Mouse (Mus musculus): ENCODE data around the gene Dnajc15. TPM values are rescaled to one million over a fixed set of nuclear protein-coding genes. Genes with fewer than 3 reads are reported as not detected.

Gene Dnajc15
- polyA plus RNA-seq (2015; fragmentation: Nextera tagmentation; extraction: Ambion mirVana), result 99.9 and 108 TPM in 2 replicates

DNA sequence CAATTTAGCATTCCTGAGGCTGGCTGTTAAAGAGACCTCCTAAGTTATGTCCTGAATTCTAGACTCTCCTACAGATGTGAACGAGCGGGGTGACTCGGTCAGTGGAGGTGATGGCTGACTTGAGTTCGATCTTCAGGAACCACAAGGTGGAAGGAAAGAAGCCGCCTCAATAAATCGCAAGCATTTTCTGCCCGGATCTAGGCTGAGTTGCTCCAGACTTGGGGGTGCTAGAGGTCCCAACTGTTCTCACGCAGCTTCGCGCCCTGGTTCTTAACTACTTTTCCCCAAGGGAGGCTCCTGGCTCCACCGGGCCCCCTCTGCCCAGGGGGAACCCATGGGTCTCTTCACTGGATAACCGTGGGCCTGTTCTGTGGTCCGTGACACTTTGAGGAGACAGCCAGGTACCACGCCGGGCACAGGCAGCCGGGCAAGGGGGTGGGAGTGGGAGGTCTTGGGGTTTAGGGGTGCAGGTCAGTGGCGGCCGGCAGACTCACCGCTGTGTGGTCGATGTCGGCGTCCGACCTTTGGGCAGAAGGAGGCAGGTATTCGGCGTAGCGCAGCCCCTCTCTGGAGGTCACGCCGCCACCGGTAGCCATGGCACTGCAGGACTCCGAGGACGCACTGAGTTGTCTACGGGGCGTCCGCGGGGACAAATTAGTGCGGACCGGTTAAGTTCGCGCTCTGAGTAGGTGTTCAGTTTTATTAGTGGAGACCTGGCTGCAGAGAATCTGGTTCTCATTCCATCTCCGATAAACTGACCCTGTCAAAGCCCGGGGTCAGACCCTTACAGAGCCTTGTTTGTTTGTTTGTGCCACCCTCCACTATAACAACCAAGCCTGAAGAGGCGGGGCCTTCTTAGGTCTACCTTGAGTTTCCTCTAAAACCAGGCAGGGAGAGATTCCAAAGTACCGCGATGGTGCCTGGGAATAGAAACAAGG is at the start of gene Dnajc15:
TSS of gene Dnajc15 (minus strand) at position 822 of the 938 bp plus-strand sequence.
- no peaks in the 10 kb centered on the region for H3K27me3 ChIP-seq
- peak within 1 kb of the TSS; percentile 78 for H3K4me2 ChIP-seq (replicated peaks)
- WGBS, result 1% methylated on average over 44 of the region's 44 CpGs
- no peak within 1 kb of the TSS for H3K27ac ChIP-seq
- no peaks in the 10 kb centered on the region for H3K9me3 ChIP-seq
- H3K36me3 ChIP-seq, result no peaks in the 10 kb centered on the region; the same call in 1 of the 2 replicates
- peak within 1 kb of the TSS; percentile 86 for H3K9ac ChIP-seq
- ATAC-seq (ENCODE audit: low FRiP score, low read depth), result peak; percentile 86
- H3K4me3 ChIP-seq, result peak within 1 kb of the TSS; percentile 86
- peaks cover 3% of the 10 kb centered on the region; the same call in 1 of the 2 replicates for H3K4me1 ChIP-seq

DNA sequence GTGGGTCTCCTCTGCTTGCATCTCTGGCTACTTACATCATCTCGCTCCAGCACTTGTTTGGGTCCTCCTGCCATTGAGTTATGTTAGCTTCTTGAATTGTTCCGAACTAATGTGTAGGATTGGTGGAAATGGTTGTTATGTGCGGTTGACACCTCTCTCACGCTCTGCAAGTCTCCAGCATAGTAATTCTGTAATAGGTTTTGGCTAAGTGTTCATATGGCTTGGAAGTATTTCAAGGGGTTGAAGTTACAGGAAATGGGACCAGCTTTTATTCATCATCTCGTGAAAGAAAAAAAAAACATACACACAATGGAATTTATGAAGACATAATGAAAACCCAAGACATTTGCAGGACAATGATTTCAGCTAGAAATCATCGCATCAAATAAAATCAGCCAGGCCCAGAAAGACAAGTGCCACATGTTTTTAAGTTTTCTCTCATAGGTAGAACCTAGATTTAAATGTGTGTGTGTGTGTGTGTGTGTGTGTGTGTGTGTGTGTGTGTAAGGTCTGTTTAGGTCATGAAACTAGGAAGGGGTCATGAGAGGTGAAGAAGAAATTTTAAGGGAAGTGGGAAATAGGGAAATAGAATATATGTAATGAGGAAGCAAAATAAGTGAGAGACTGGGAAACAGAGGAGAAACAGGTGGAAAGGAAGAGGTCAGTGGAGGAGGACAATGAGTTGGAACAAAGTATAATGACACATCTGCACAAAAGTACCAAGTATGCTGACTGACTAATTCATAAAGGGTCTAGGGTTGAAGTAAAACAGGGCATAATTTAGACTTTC is 48.3 kb upstream of the Dnajc15 start:
- 58% methylated on average over 6 of the region's 6 CpGs for WGBS
- no peak overlapping the region for H3K27ac ChIP-seq

DNA sequence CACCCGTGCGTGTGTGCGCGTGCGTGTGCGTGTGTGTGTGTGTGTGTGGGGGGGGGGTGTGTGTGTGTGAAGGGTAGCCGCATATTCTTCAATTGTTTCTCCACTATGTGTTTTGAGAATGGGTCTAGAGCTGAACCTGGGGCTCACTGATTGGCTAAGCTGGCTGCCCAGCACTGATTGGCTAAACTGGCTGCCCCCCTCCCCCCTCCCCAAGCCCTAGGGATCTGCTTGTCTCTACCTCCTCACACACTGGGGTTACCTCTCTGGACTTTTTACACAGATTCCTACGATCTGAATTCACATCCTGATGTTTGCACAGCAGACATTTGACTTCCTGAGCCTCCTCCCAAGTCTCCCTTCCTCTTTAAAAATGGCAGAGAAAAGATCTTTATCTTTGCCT is 46.7 kb upstream of the Dnajc15 start:
- Histone ChIP-seq H3K9ac (no peak overlapping the region), H3K9me3 (no peaks in the 10 kb centered on the region), H3K4me2 (replicated peaks) (no peak overlapping the region), H3K27me3 (no peaks in the 10 kb centered on the region), H3K4me1 (peaks cover 11% of the 10 kb centered on the region; the same call in 1 of the 2 replicates), H3K4me3 (no peak overlapping the region), H3K27ac (no peak overlapping the region), H3K36me3 (no peaks in the 10 kb centered on the region)
- 85% methylated on average over 8 of the region's 8 CpGs for WGBS
- no peak for ATAC-seq (ENCODE audit: low FRiP score, low read depth)

More for the DNA sequence above, 48.3 kb upstream of the Dnajc15 start:
- Histone ChIP-seq H3K4me3 (no peak overlapping the region), H3K27me3 (no peaks in the 10 kb centered on the region), H3K4me2 (replicated peaks) (no peak overlapping the region), H3K9ac (no peak overlapping the region), H3K4me1 (peaks cover 11% of the 10 kb centered on the region; the same call in 1 of the 2 replicates), H3K36me3 (no peaks in the 10 kb centered on the region), H3K9me3 (no peaks in the 10 kb centered on the region)
- ATAC-seq (ENCODE audit: low FRiP score, low read depth), result no peak

DNA sequence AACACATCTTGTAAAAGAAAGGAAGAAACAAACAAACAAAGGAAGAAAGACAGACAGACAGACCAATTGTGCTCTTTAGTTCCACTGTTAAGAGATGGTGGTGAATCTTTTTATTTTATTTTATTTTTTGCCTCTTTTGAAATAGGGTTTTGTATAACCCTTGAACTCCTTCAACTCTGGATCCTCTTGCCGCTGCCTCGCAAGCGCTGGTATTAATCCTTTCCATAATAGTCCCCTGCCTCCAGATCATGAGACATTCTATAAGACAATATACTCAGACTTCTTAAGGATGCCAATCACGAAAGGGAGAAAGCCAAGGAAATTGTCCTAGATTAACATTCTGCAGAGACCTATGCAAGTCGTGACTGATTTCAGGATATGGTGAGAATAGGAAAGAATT is 40.9 kb upstream of the Dnajc15 start:
- no peak for ATAC-seq (ENCODE audit: low FRiP score, low read depth)
- Histone ChIP-seq H3K4me3 (no peak overlapping the region), H3K27me3 (no peaks in the 10 kb centered on the region), H3K4me2 (replicated peaks) (no peak overlapping the region), H3K9me3 (no peaks in the 10 kb centered on the region), H3K36me3 (no peaks in the 10 kb centered on the region), H3K4me1 (no peaks in the 10 kb centered on the region), H3K27ac (no peak overlapping the region), H3K9ac (no peak overlapping the region)
- WGBS, result 90% methylated on average over 5 of the region's 5 CpGs

DNA sequence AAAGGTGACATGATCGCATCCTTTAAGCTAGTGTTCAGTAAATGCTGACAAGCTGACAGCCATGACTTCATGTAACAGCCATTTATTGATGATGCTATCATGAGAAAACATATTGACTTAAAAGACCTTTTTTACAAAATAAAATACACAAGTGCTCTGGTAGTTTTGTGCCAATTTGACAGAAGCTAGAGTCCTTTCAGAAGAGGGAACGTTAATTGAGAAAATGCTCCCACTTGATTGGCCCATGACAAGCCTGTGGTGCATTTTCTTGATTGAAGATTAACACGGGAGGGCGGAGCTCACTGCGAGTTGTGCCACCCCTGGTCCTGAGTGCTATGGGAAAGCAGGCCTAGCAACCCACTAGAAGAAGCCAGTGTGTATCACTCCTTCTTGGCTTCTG is 31.7 kb upstream of the Dnajc15 start:
- Histone ChIP-seq H3K4me3 (no peak overlapping the region), H3K9me3 (no peaks in the 10 kb centered on the region), H3K36me3 (no peaks in the 10 kb centered on the region), H3K27me3 (no peaks in the 10 kb centered on the region), H3K4me1 (peaks cover 8% of the 10 kb centered on the region; the same call in 1 of the 2 replicates), H3K4me2 (replicated peaks) (no peak overlapping the region), H3K27ac (no peak overlapping the region), H3K9ac (no peak overlapping the region)
- no peak for ATAC-seq (ENCODE audit: low FRiP score, low read depth)
- WGBS, result 85% methylated on average over 5 of the region's 5 CpGs

DNA sequence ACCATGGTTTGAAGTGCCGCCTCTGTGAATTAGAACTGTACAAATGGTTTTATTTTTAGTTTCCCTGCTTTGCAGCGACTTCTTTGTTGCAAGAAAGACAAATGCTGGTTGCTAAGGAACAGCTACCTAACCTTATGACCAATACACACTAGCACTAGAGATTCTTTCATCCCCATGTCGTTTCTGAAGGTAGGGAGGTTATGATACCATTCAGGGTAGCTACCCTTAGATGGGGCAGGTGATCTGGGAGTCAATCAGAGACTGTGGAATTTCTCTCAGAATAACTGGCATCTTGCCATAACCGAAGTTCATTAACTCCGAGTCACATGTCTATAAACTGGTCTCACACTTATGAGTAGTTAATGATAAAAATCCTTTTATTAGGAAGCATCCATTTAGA is 30.5 kb upstream of the Dnajc15 start:
- no peak for ATAC-seq (ENCODE audit: low FRiP score, low read depth)
- Histone ChIP-seq H3K4me2 (replicated peaks) (no peak overlapping the region), H3K36me3 (no peaks in the 10 kb centered on the region), H3K4me3 (no peak overlapping the region), H3K9me3 (no peaks in the 10 kb centered on the region), H3K27ac (no peak overlapping the region), H3K27me3 (no peaks in the 10 kb centered on the region), H3K4me1 (peaks cover 8% of the 10 kb centered on the region; the same call in 1 of the 2 replicates), H3K9ac (no peak overlapping the region)
- 65% methylated on average over 5 of the region's 5 CpGs for WGBS

DNA sequence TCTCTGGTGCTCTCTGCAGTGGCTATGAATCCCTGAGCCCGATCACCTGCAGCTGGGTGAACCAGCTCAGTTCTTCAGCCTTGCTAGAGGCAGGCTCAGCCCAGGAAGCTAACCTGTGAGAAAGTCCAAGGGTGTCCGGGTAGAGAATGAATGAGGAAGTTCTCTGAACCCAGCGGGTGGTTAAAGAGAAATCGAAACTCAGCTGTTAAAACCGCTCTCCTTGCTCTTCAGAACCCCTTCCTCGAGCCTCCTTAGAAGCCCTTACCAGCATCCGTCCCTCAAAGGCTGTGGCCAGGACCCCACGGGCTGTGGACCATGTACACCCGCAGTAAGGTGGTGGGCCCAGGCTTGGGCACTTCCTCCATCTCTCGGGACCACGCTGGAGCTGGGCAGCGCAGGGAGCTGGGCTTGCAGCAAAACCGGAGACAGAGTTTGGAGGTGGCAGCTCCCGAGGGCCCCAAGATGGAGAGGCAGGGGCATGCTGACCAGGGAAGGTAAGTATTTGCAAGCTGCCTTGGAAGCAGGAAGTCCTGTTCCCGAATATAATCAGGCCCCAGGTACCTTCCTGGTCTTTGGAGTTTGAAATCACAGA is 29.3 kb upstream of the Dnajc15 start, which contains the start of gene Epsti1:
TSS of gene Epsti1 (plus strand) at position 69 of the 592 bp plus-strand sequence.
- WGBS, result 51% methylated on average over 15 of the region's 15 CpGs
- Histone ChIP-seq H3K4me1 (peaks cover 8% of the 10 kb centered on the region; the same call in 1 of the 2 replicates), H3K4me3 (no peak within 1 kb of the TSS), H3K9me3 (no peaks in the 10 kb centered on the region), H3K9ac (no peak within 1 kb of the TSS), H3K4me2 (replicated peaks) (peak within 1 kb of the TSS; percentile 37), H3K27ac (no peak within 1 kb of the TSS), H3K27me3 (no peaks in the 10 kb centered on the region), H3K36me3 (no peaks in the 10 kb centered on the region)
- no peak for ATAC-seq (ENCODE audit: low FRiP score, low read depth)

DNA sequence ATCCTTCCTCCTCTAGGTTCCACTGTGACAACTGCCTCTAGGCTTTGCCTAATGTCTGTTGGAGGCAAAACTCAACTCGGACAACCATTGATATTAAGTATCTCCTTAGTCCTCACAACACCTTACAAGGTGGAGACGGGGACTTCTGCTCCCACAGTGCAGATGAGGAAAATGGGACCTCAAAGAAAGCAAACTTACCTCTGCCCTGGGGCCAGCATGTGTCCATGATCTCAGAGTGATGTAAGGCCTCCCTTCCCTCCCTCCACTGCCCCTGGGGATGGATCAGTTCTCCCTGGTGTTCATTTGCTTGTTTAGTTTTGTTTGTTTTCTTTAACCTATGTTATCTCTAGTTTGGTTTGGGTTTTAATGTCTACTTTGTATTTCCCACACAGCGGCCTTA is 27.6 kb upstream of the Dnajc15 start:
- Histone ChIP-seq H3K9me3 (no peaks in the 10 kb centered on the region), H3K4me3 (no peak overlapping the region), H3K36me3 (no peaks in the 10 kb centered on the region), H3K4me1 (peaks cover 8% of the 10 kb centered on the region; the same call in 1 of the 2 replicates), H3K9ac (no peak overlapping the region), H3K27ac (no peak overlapping the region), H3K4me2 (replicated peaks) (no peak overlapping the region), H3K27me3 (no peaks in the 10 kb centered on the region)
- WGBS, result 93% methylated on average over 3 of the region's 3 CpGs
- ATAC-seq (ENCODE audit: low FRiP score, low read depth), result no peak

DNA sequence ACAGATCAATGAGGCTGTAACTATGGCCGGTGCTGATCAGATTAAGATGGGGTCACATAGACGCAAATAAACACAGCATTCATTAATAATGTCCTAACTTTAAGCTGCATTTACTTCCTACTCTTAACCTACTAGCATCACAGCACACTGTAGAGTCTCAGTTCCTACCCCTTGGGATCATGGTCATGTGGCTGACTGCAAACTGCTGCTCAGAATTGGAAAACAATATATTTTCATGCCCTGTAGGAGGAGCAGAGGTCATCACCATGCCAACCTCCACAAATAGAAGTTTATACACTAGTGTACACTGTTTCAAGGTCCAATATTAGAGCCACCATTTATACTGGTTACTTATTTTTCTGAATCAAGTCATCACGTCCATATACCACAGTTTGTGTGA is 21.0 kb upstream of the Dnajc15 start:
- no peak overlapping the region for H3K9ac ChIP-seq
- ATAC-seq (ENCODE audit: low FRiP score, low read depth), result no peak
- no peak overlapping the region for H3K27ac ChIP-seq
- no peaks in the 10 kb centered on the region for H3K36me3 ChIP-seq
- no peaks in the 10 kb centered on the region for H3K4me1 ChIP-seq
- no peak overlapping the region for H3K4me3 ChIP-seq
- no peaks in the 10 kb centered on the region for H3K27me3 ChIP-seq
- no peaks in the 10 kb centered on the region for H3K9me3 ChIP-seq
- no peak overlapping the region for H3K4me2 ChIP-seq (replicated peaks)
- 88% methylated on average over 3 of the region's 3 CpGs for WGBS

DNA sequence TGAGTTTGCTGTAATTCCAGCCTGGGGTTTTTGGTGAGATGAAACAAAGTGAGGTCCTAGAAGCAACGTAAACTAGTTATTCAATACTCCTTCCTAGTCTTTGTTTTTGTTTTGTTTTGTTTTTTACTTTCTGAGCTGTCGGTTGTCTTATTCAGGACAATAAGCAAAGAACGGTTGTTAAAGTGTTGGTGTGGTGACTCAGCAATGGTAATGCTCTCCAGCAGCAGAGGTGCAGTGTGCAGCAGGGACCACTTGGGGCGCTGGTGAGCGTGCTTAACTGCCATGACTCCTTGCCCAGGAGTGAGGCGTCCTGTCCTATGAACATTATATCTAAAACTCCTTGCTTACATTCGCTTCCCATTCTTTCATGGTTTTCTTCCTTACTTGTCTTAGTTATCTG is 15.0 kb upstream of the Dnajc15 start:
- 87% methylated on average over 7 of the region's 7 CpGs for WGBS
- H3K4me1 ChIP-seq, result no peaks in the 10 kb centered on the region

DNA sequence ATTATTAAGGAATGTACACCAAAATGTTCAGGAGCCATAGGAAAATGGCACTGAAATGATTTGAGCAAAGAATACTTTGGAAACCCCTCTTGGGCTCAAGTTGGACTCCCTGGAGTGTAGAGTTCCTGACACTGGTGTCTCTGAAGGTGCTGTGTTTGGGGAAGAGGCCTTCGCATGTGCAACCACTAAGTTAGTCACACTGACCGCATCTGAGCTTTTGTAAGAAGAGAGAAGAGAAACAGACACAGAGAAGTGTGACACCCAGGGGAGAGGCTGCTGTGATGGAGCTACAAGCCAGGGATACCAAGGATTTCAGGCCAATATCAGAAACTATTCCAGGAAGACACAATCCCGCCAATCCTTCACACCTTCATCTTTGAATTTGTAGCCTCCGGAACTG is 12.0 kb upstream of the Dnajc15 start:
- Histone ChIP-seq H3K27me3 (no peaks in the 10 kb centered on the region), H3K4me3 (no peak overlapping the region), H3K4me2 (replicated peaks) (no peak overlapping the region), H3K27ac (no peak overlapping the region), H3K36me3 (no peaks in the 10 kb centered on the region), H3K9me3 (0 out of 2 replicates have a peak, but pooled peaks cover 2% of the 10 kb centered on the region), H3K4me1 (no peaks in the 10 kb centered on the region), H3K9ac (no peak overlapping the region)
- no peak for ATAC-seq (ENCODE audit: low FRiP score, low read depth)
- WGBS, result 84% methylated on average over 4 of the region's 4 CpGs

More for the DNA sequence above, 15.0 kb upstream of the Dnajc15 start:
- H3K4me3 ChIP-seq, result no peak overlapping the region
- H3K27ac ChIP-seq, result no peak overlapping the region
- no peak overlapping the region for H3K9ac ChIP-seq
- H3K9me3 ChIP-seq, result 0 out of 2 replicates have a peak, but pooled peaks cover 2% of the 10 kb centered on the region
- no peak for ATAC-seq (ENCODE audit: low FRiP score, low read depth)
- no peak overlapping the region for H3K4me2 ChIP-seq (replicated peaks)
- no peaks in the 10 kb centered on the region for H3K27me3 ChIP-seq
- H3K36me3 ChIP-seq, result no peaks in the 10 kb centered on the region
